Mouse (Mus musculus): ENCODE data around the gene Lsm7. TPM values are rescaled to one million over a fixed set of nuclear protein-coding genes. Genes with fewer than 3 reads are reported as not detected.
"Not testable (repeated sequence)": the region's sequence is repeated elsewhere in the genome, so short reads cannot be mapped to it uniquely, and the experiment has no call there.

The Lsm7 gene
- polyA plus RNA-seq, 1 experiment from 2014 or later, result 412 TPM

- DNase-seq (ENCODE audit: low spot score) (no peak), ATAC-seq (replicated peaks; ENCODE audit: low FRiP score, low TSS enrichment, low read depth) (no peak)
- WGBS, result 49% methylated on average over 30 of the region's 30 CpGs
- H3K27me3 ChIP-seq (replicated peaks; ENCODE audit: control insufficient read depth, insufficient read depth, low read length), result peaks cover 43% of the 10 kb centered on the region
- H3K4me2 ChIP-seq (ENCODE audit: low read length), result no peak overlapping the region
- no peaks in the 10 kb centered on the region for H3K36me3 ChIP-seq (ENCODE audit: control insufficient read depth, insufficient read depth, low read length)
- H3K4me1 ChIP-seq (replicated peaks; ENCODE audit: control insufficient read depth, insufficient read depth, low read length), result peaks cover 8% of the 10 kb centered on the region; the same call in 1 of the 2 replicates
- no peak overlapping the region for H3K4me3 ChIP-seq (ENCODE audit: low read depth, low read length)
- H3K27ac ChIP-seq (ENCODE audit: low read depth), result no peak overlapping the region
- no peak overlapping the region for H3K9ac ChIP-seq (ENCODE audit: low read length)
- no peaks in the 10 kb centered on the region for H3K9me3 ChIP-seq (ENCODE audit: control insufficient read depth, low read length)
These were observed 19.4 kb downstream of the Lsm7 start for GRCm38 (mm10) chr10:80835617-80836016.

- DNase-seq (ENCODE audit: low spot score), result no peak
- peaks cover 43% of the 10 kb centered on the region for H3K27me3 ChIP-seq (replicated peaks; ENCODE audit: control insufficient read depth, insufficient read depth, low read length)
- no peak overlapping the region for H3K9ac ChIP-seq (ENCODE audit: low read length)
- no peak overlapping the region for H3K4me3 ChIP-seq (ENCODE audit: low read depth, low read length)
- no peaks in the 10 kb centered on the region for H3K9me3 ChIP-seq (ENCODE audit: control insufficient read depth, low read length)
- no peak overlapping the region for H3K27ac ChIP-seq (ENCODE audit: low read depth)
- peaks cover 13% of the 10 kb centered on the region; the same call in 1 of the 2 replicates for H3K4me1 ChIP-seq (replicated peaks; ENCODE audit: control insufficient read depth, insufficient read depth, low read length)
- H3K4me2 ChIP-seq (ENCODE audit: low read length), result no peak overlapping the region
- peaks cover 14% of the 10 kb centered on the region for H3K36me3 ChIP-seq (ENCODE audit: control insufficient read depth, insufficient read depth, low read length)
- 78% methylated on average over 7 of the region's 7 CpGs for WGBS
- no peak for ATAC-seq (replicated peaks; ENCODE audit: low FRiP score, low TSS enrichment, low read depth)
These were observed 22.2 kb downstream of the Lsm7 start for GRCm38 (mm10) chr10:80832818-80833217.

GRCm38 (mm10) chr10:80831136-80831535, 23.9 kb downstream of the Lsm7 start:
- DNase-seq (ENCODE audit: low spot score) (peak; percentile 67), ATAC-seq (replicated peaks; ENCODE audit: low FRiP score, low TSS enrichment, low read depth) (no peak)
- no peak overlapping the region for H3K27ac ChIP-seq (ENCODE audit: low read depth)
- H3K9me3 ChIP-seq (ENCODE audit: control insufficient read depth, low read length), result no peaks in the 10 kb centered on the region
- peak overlapping the region; percentile 20; the same call in 1 of the 2 replicates for H3K4me2 ChIP-seq (ENCODE audit: low read length)
- H3K27me3 ChIP-seq (replicated peaks; ENCODE audit: control insufficient read depth, insufficient read depth, low read length), result peaks cover 32% of the 10 kb centered on the region
- H3K4me3 ChIP-seq (ENCODE audit: low read depth, low read length), result no peak overlapping the region
- peaks cover 14% of the 10 kb centered on the region for H3K36me3 ChIP-seq (ENCODE audit: control insufficient read depth, insufficient read depth, low read length)
- 2% methylated on average over 9 of the region's 9 CpGs for WGBS
- H3K9ac ChIP-seq (ENCODE audit: low read length), result no peak overlapping the region
- peaks cover 15% of the 10 kb centered on the region; the same call in 1 of the 2 replicates for H3K4me1 ChIP-seq (replicated peaks; ENCODE audit: control insufficient read depth, insufficient read depth, low read length)

- 74% methylated on average over 1 of the region's 1 CpGs for WGBS
- H3K4me2 ChIP-seq (ENCODE audit: low read length), result no peak overlapping the region
- ATAC-seq (replicated peaks; ENCODE audit: low FRiP score, low TSS enrichment, low read depth) (no peak), DNase-seq (ENCODE audit: low spot score) (no peak)
- H3K27ac ChIP-seq (ENCODE audit: low read depth), result no peak overlapping the region
- H3K9ac ChIP-seq (ENCODE audit: low read length), result no peak overlapping the region
- H3K4me1 ChIP-seq (replicated peaks; ENCODE audit: control insufficient read depth, insufficient read depth, low read length), result peaks cover 15% of the 10 kb centered on the region; the same call in 1 of the 2 replicates
- peaks cover 14% of the 10 kb centered on the region for H3K36me3 ChIP-seq (ENCODE audit: control insufficient read depth, insufficient read depth, low read length)
- no peak overlapping the region for H3K4me3 ChIP-seq (ENCODE audit: low read depth, low read length)
- no peaks in the 10 kb centered on the region for H3K9me3 ChIP-seq (ENCODE audit: control insufficient read depth, low read length)
- H3K27me3 ChIP-seq (replicated peaks; ENCODE audit: control insufficient read depth, insufficient read depth, low read length), result peaks cover 17% of the 10 kb centered on the region
These were observed 25.4 kb downstream of the Lsm7 start for GRCm38 (mm10) chr10:80829359-80830278.

GRCm38 (mm10) chr10:80828587-80828986, 26.4 kb downstream of the Lsm7 start:
- not testable (repeated sequence) for H3K27me3 ChIP-seq (replicated peaks; ENCODE audit: control insufficient read depth, insufficient read depth, low read length); H3K9me3 ChIP-seq (ENCODE audit: control insufficient read depth, low read length); H3K27ac ChIP-seq (ENCODE audit: low read depth); H3K4me3 ChIP-seq (ENCODE audit: low read depth, low read length); ATAC-seq (replicated peaks; ENCODE audit: low FRiP score, low TSS enrichment, low read depth); DNase-seq (ENCODE audit: low spot score); H3K9ac ChIP-seq (ENCODE audit: low read length)
- Histone ChIP-seq H3K4me2 (ENCODE audit: low read length) (peak overlapping the region; percentile 99), H3K4me1 (replicated peaks; ENCODE audit: control insufficient read depth, insufficient read depth, low read length) (peaks cover 15% of the 10 kb centered on the region; the same call in 1 of the 2 replicates), H3K36me3 (ENCODE audit: control insufficient read depth, insufficient read depth, low read length) (peaks cover 14% of the 10 kb centered on the region)
- 89% methylated on average over 9 of the region's 9 CpGs for WGBS

GRCm38 (mm10) chr10:80827870-80828420, 27.1 kb downstream of the Lsm7 start:
- Histone ChIP-seq H3K4me3 (ENCODE audit: low read depth, low read length) (peak overlapping the region; percentile 85), H3K9me3 (ENCODE audit: control insufficient read depth, low read length) (no peaks in the 10 kb centered on the region), H3K27me3 (replicated peaks; ENCODE audit: control insufficient read depth, insufficient read depth, low read length) (0 out of 2 replicates have a peak, but pooled peaks cover 1% of the 10 kb centered on the region), H3K36me3 (ENCODE audit: control insufficient read depth, insufficient read depth, low read length) (peaks cover 14% of the 10 kb centered on the region), H3K4me1 (replicated peaks; ENCODE audit: control insufficient read depth, insufficient read depth, low read length) (peaks cover 15% of the 10 kb centered on the region; the same call in 1 of the 2 replicates), H3K4me2 (ENCODE audit: low read length) (peak overlapping the region; percentile 99), H3K27ac (ENCODE audit: low read depth) (no peak overlapping the region), H3K9ac (ENCODE audit: low read length) (peak overlapping the region; percentile 84)
- WGBS, result 77% methylated on average over 10 of the region's 10 CpGs
- ATAC-seq (replicated peaks; ENCODE audit: low FRiP score, low TSS enrichment, low read depth), result no peak
- DNase-seq (ENCODE audit: low spot score), result no peak

GRCm38 (mm10) chr10:80827063-80827869, 27.7 kb downstream of the Lsm7 start:
- Histone ChIP-seq H3K27ac (ENCODE audit: low read depth) (peak overlapping the region; percentile 85; the same call in 1 of the 2 replicates), H3K4me2 (ENCODE audit: low read length) (peak overlapping the region; percentile 99), H3K36me3 (ENCODE audit: control insufficient read depth, insufficient read depth, low read length) (peaks cover 14% of the 10 kb centered on the region), H3K9ac (ENCODE audit: low read length) (peak overlapping the region; percentile 84), H3K4me3 (ENCODE audit: low read depth, low read length) (peak overlapping the region; percentile 85), H3K9me3 (ENCODE audit: control insufficient read depth, low read length) (no peaks in the 10 kb centered on the region), H3K27me3 (replicated peaks; ENCODE audit: control insufficient read depth, insufficient read depth, low read length) (no peaks in the 10 kb centered on the region), H3K4me1 (replicated peaks; ENCODE audit: control insufficient read depth, insufficient read depth, low read length) (peaks cover 15% of the 10 kb centered on the region; the same call in 1 of the 2 replicates)
- no peak for DNase-seq (ENCODE audit: low spot score)
- ATAC-seq (replicated peaks; ENCODE audit: low FRiP score, low TSS enrichment, low read depth), result no peak
- WGBS, result 6% methylated on average over 29 of the region's 29 CpGs
